Mouse (Mus musculus) embryonic fibroblast, embryonic 13.5 days (primary cell): ENCODE results near the gene Atrnl1. TPM values are rescaled to one million over a fixed set of nuclear protein-coding genes. Genes with fewer than 3 reads are reported as not detected.

Experiments used
- H3K27ac ChIP-seq: 2 replicates; pipeline ENCODE4 v1.5.1; 2012; ENCODE audit warnings: low read length, control low read depth, inconsistent platforms; ENCODE audit not compliant: insufficient read depth
- H3K4me1 ChIP-seq: 2 replicates; pipeline ENCODE4 v1.6.1; 2011; ENCODE audit warnings: low read length; ENCODE audit not compliant: control insufficient read depth, insufficient read depth
- H3K4me3 ChIP-seq: 2 replicates; pipeline ENCODE4 v1.5.1; 2011; ENCODE audit warnings: mild to moderate bottlenecking, control low read depth, low read length; ENCODE audit not compliant: insufficient read depth
- CTCF ChIP-seq: IDR thresholded peaks from 2 replicates; pipeline ENCODE4 v1.5.1; 2011; ENCODE audit warnings: mild to moderate bottlenecking, control low read depth, low read length, moderate library complexity, borderline replicate concordance; ENCODE audit not compliant: insufficient read depth
- POLR2A ChIP-seq: IDR thresholded peaks from 2 replicates; pipeline ENCODE4 v1.6.1; 2011; ENCODE audit warnings: low read depth, mild to moderate bottlenecking, control low read depth, low read length, moderate library complexity
- polyA plus RNA-seq: library from polyadenylated mRNA; stranded (reverse); fragments of >200 nt; gene quantifications from 2 replicates; pipeline ENCODE4 v1.2.4, GENCODE M21; 2011; ENCODE audit warnings: low read depth; ENCODE audit not compliant: missing spikeins, insufficient read length

Atrnl1 gene
- polyA plus RNA-seq, 1 experiment, result 29.4 TPM

DNA sequence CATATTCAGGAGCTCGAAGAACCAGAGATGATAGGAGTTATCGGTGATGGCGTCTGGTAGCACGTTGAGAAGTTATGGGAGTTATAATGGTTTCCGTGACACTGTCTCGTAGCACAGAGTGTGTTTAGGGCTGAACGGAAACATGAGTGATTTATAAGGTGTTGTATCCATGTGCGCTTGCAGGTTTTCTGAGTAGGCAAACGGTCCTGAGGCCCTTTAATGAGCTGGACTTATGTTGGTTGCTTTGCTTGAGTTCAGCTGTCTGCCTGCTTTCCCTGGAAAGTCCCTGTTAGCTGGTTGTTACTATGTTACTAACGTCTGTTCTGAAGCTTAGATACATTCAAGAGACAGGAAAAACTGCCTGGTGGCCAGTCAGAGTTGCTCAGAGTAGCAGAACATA, 567.6 kb downstream of the Atrnl1 start:
- Histone ChIP-seq H3K4me1 (0 out of 2 replicates have a peak, but pooled peaks cover 2% of the 10 kb centered on the region), H3K4me3 (no peak overlapping the region), H3K27ac (no peak overlapping the region)
- no peak for TF ChIP-seq CTCF
- no peak for TF ChIP-seq POLR2A

DNA sequence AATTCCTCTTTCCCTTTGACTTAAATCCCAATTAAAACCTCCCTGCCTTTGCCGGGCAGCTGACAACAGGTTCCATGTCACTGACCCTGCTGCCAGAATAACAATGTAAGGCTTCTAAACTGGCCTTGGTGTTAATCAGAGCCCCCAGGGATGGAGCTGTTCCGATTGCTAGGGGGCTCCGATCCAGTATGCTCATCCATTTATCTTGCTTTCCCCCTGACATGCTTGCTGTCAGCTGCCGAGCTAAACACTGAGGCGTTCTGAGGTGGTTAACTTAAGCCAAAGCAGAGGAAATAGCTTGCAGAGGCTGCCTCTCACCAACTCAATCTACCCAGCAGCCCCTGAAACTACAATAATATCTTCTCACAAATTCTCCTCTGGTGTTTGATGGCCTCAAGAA, 569.9 kb downstream of the Atrnl1 start:
- TF ChIP-seq CTCF (no peak), POLR2A (no peak)
- Histone ChIP-seq H3K4me1 (0 out of 2 replicates have a peak, but pooled peaks cover 2% of the 10 kb centered on the region), H3K4me3 (no peak overlapping the region), H3K27ac (no peak overlapping the region)

Other genes starting within 250 kb of the Atrnl1 start
- gene Trub1, start 158.1 kb upstream of the Atrnl1 start, polyA plus RNA-seq, result 11.8 and 14.5 TPM in 2 replicates